Mouse (Mus musculus): ENCODE data around the gene Nfib. TPM values are rescaled to one million over a fixed set of nuclear protein-coding genes. Genes with fewer than 3 reads are reported as not detected.

The Nfib gene
- total and polyA plus RNA-seq, 3 experiments: 0.04 to 0.11 (median 0.09) TPM

GRCm38 (mm10) chr4:82503274-82504014 lies 202.1 kb downstream of the Nfib start:
- Histone ChIP-seq H3K79me2 (replicated peaks; ENCODE audit: control insufficient read depth, extremely low read depth, insufficient read depth, poor library complexity, severe bottlenecking) (no peaks in the 10 kb centered on the region), H3K9ac (ENCODE audit: insufficient read depth, low read depth) (no peak overlapping the region), H3K27me3 (replicated peaks) (no peaks in the 10 kb centered on the region), H3K27ac (ENCODE audit: insufficient read depth, low read depth) (no peak overlapping the region), H3K4me1 (ENCODE audit: control insufficient read depth in 1 of 2, insufficient read depth in 2 of 2) (no peaks in the 10 kb centered on the region), H3K4me3 (replicated peaks in 1 of 3; ENCODE audit: low read depth in 2 of 3, low read length in 2 of 3, poor library complexity in 1 of 3) (no peak overlapping the region), H3K36me3 (replicated peaks in 1 of 2; ENCODE audit: control insufficient read depth in 1 of 2, insufficient read depth in 1 of 2, low read length in 1 of 2) (no peaks in the 10 kb centered on the region), H3K9me3 (replicated peaks; ENCODE audit: low read length) (peaks cover 19% of the 10 kb centered on the region), H3K4me2 (ENCODE audit: insufficient read depth, low read depth, poor library complexity, severe bottlenecking) (no peak overlapping the region)
- DNase-seq (ENCODE audit: extremely low read depth): no peak
- in situ Hi-C loops (cut with MboI; ENCODE audit: low pct_ligation_motif_present, low pct_unique_long_range_greater_than_20kb, low sequenced_read_pairs) (no loop called here), dilution Hi-C loops (cut with MboI; ENCODE audit: extremely low pct_ligation_motif_present, extremely low pct_unique_long_range_greater_than_20kb, low sequenced_read_pairs) (no loop called here)
- TF ChIP-seq ZC3H11A (IDR thresholded peaks at IDR 0.05; ENCODE audit: low read depth, low read length): no peak
- TF ChIP-seq ELF1 (IDR thresholded peaks at IDR 0.05; ENCODE audit: low read depth, low read length): no peak
- TF ChIP-seq HCFC1 (IDR thresholded peaks at IDR 0.05; ENCODE audit: low read depth, low read length): no peak
- no peak for TF ChIP-seq CHD1 (IDR thresholded peaks at IDR 0.05; ENCODE audit: low read depth, low read length)
- no peak for TF ChIP-seq EP300 (IDR thresholded peaks at IDR 0.05; ENCODE audit: low read length)
- TF ChIP-seq CHD2 (IDR thresholded peaks at IDR 0.05; ENCODE audit: low read length): no peak
- no peak for TF ChIP-seq NELFE (IDR thresholded peaks at IDR 0.05; ENCODE audit: low read depth, low read length)
- TF ChIP-seq MEF2A (IDR thresholded peaks at IDR 0.05; ENCODE audit: borderline replicate concordance, low read depth, low read length): no peak
- TF ChIP-seq TBP (conservative IDR thresholded peaks at IDR 0.05; ENCODE audit: low read depth, low read length): no peak
- TF ChIP-seq USF2 (conservative IDR thresholded peaks at IDR 0.05; ENCODE audit: low read depth, low read length): no peak
- TF ChIP-seq ZMIZ1 (IDR thresholded peaks at IDR 0.05; ENCODE audit: low read depth, low read length): no peak
- TF ChIP-seq UBTF (IDR thresholded peaks at IDR 0.05; ENCODE audit: low read depth, low read length): no peak
- no peak for TF ChIP-seq SMC3 (IDR thresholded peaks at IDR 0.05; ENCODE audit: low read depth, low read length)
- TF ChIP-seq KAT2A (IDR thresholded peaks at IDR 0.05; ENCODE audit: insufficient replicate concordance, low read length): no peak
- TF ChIP-seq JUND (conservative IDR thresholded peaks at IDR 0.05; ENCODE audit: low read depth, low read length): no peak
- no peak for TF ChIP-seq MYC (IDR thresholded peaks at IDR 0.05; ENCODE audit: low read depth, low read length)
- no peak for TF ChIP-seq IRF4 (IDR thresholded peaks at IDR 0.05; ENCODE audit: low read depth, low read length)
- TF ChIP-seq MAFK (IDR thresholded peaks at IDR 0.05; ENCODE audit: insufficient replicate concordance, low read length): no peak

GRCm38 (mm10) chr4:82502611-82503010 lies 202.9 kb downstream of the Nfib start:
- no peaks in the 10 kb centered on the region for H3K79me2 ChIP-seq (replicated peaks; ENCODE audit: control insufficient read depth, extremely low read depth, insufficient read depth, poor library complexity, severe bottlenecking)
- no peak overlapping the region for H3K9ac ChIP-seq (ENCODE audit: insufficient read depth, low read depth)
- in situ Hi-C loops (cut with MboI; ENCODE audit: low pct_ligation_motif_present, low pct_unique_long_range_greater_than_20kb, low sequenced_read_pairs) (no loop called here), dilution Hi-C loops (cut with MboI; ENCODE audit: extremely low pct_ligation_motif_present, extremely low pct_unique_long_range_greater_than_20kb, low sequenced_read_pairs) (no loop called here)
- no peak overlapping the region for H3K4me2 ChIP-seq (ENCODE audit: insufficient read depth, low read depth, poor library complexity, severe bottlenecking)
- DNase-seq (ENCODE audit: extremely low read depth): no peak
- H3K36me3 ChIP-seq (replicated peaks in 1 of 2; ENCODE audit: control insufficient read depth in 1 of 2, insufficient read depth in 1 of 2, low read length in 1 of 2): no peaks in the 10 kb centered on the region
- H3K27me3 ChIP-seq (replicated peaks): no peaks in the 10 kb centered on the region
- no peak for TF ChIP-seq POLR2A (IDR thresholded peaks at IDR 0.05; ENCODE audit: low read depth, low read length)
- TF ChIP-seq ZKSCAN1 (IDR thresholded peaks at IDR 0.05; ENCODE audit: borderline replicate concordance, low read depth, low read length): no peak
- TF ChIP-seq NRF1 (IDR thresholded peaks at IDR 0.05; ENCODE audit: low read depth, low read length): no peak
- no peak for TF ChIP-seq SMC3 (IDR thresholded peaks at IDR 0.05; ENCODE audit: low read depth, low read length)
- TF ChIP-seq TBP (conservative IDR thresholded peaks at IDR 0.05; ENCODE audit: low read depth, low read length): no peak
- no peak for TF ChIP-seq NELFE (IDR thresholded peaks at IDR 0.05; ENCODE audit: low read depth, low read length)
- TF ChIP-seq TCF12 (IDR thresholded peaks at IDR 0.05; ENCODE audit: low read depth, low read length): no peak
- H3K27ac ChIP-seq (ENCODE audit: insufficient read depth, low read depth): no peak overlapping the region
- peaks cover 19% of the 10 kb centered on the region for H3K9me3 ChIP-seq (replicated peaks; ENCODE audit: low read length)
- no peaks in the 10 kb centered on the region for H3K4me1 ChIP-seq (ENCODE audit: control insufficient read depth in 1 of 2, insufficient read depth in 2 of 2)
- no peak overlapping the region for H3K4me3 ChIP-seq (replicated peaks in 1 of 3; ENCODE audit: low read depth in 2 of 3, low read length in 2 of 3, poor library complexity in 1 of 3)

All from CH12.LX (cell line).